Mouse (Mus musculus) ES-E14 (cell line): Measurements from ENCODE around the gene Itga9. TPM values are rescaled to one million over a fixed set of nuclear protein-coding genes. Genes with fewer than 3 reads are reported as not detected.

Experiments used
- DNase-seq: peaks from one replicate; pipeline ENCODE4 v3.0.0-alpha.2; 2013; ENCODE audit warnings: low read depth, low spot score
- H3K27ac ChIP-seq: 2 replicates; pipeline ENCODE4 v1.5.1; 2012; ENCODE audit warnings: low read depth, mild to moderate bottlenecking, low read length, moderate library complexity, mixed read lengths; ENCODE audit not compliant: poor library complexity, insufficient read depth, severe bottlenecking
- H3K36me3 ChIP-seq: 2 replicates; pipeline ENCODE4 v1.6.1; 2012; ENCODE audit warnings: mild to moderate bottlenecking, low read length, moderate library complexity, mixed read lengths; ENCODE audit not compliant: control insufficient read depth, poor library complexity, insufficient read depth, severe bottlenecking
- H3K4me1 ChIP-seq, 2 experiments: fragments of 150-350 bp in 1 of 2; sonication (generic) in 1 of 2; 2 replicates each; pipeline ENCODE4 v1.6.1; 2012; ENCODE audit warnings: low read length in 2 of 2, mild to moderate bottlenecking in 1 of 2, mixed read lengths in 1 of 2; ENCODE audit not compliant: control insufficient read depth in 2 of 2, insufficient read depth in 2 of 2, poor library complexity in 1 of 2
- H3K4me3 ChIP-seq, 2 experiments: fragments of 150-350 bp in 1 of 2; sonication (generic) in 1 of 2; 2 replicates each; pipeline ENCODE4 v1.5.1; 2012; ENCODE audit warnings: low read length in 2 of 2, low read depth in 1 of 2, mild to moderate bottlenecking in 1 of 2, mixed read lengths in 1 of 2; ENCODE audit not compliant: insufficient read depth in 1 of 2, poor library complexity in 1 of 2, severe bottlenecking in 1 of 2
- H3K9ac ChIP-seq: 2 replicates; pipeline ENCODE4 v1.6.1; 2012; ENCODE audit warnings: low read depth, mild to moderate bottlenecking, low read length, mixed read lengths; ENCODE audit not compliant: poor library complexity, insufficient read depth, severe bottlenecking
- H3K9me3 ChIP-seq: fragments of 150-350 bp; sonication (generic); 2 replicates; pipeline ENCODE4 v1.6.1; 2012; ENCODE audit warnings: low read depth, mild to moderate bottlenecking, low read length; ENCODE audit not compliant: control insufficient read depth, insufficient read depth
- CHD2 ChIP-seq: IDR thresholded peaks from 2 replicates; pipeline ENCODE4 v1.6.1; 2014; ENCODE audit warnings: mild to moderate bottlenecking, low read depth, low read length, inconsistent platforms
- HCFC1 ChIP-seq: IDR thresholded peaks from 2 replicates; pipeline ENCODE4 v1.6.1; 2012; ENCODE audit warnings: low read length, inconsistent platforms, borderline replicate concordance; ENCODE audit not compliant: insufficient read depth
- MAFK ChIP-seq: IDR thresholded peaks from 2 replicates; pipeline ENCODE4 v1.6.1; 2014; ENCODE audit warnings: mild to moderate bottlenecking, low read depth, low read length, inconsistent platforms; ENCODE audit not compliant: insufficient read depth
- ZC3H11A ChIP-seq: IDR thresholded peaks from 2 replicates; pipeline ENCODE4 v1.6.1; 2012; ENCODE audit warnings: low read depth, mild to moderate bottlenecking, inconsistent platforms, low read length, borderline replicate concordance
- ZNF384 ChIP-seq: IDR thresholded peaks from 2 replicates; pipeline ENCODE4 v1.6.1; 2012; ENCODE audit warnings: low read depth, low read length, inconsistent platforms
- in situ Hi-C, 2 experiments: fragments of 600-800 bp; cut with MboI; formaldehyde crosslinking; loops; one replicate each; pipeline ENCODE4 v1.15.1; 2025; ENCODE audit warnings: low sequenced_read_pairs in 2 of 2, inconsistent platforms in 1 of 2; ENCODE audit not compliant: unreplicated experiment in 2 of 2
- total RNA-seq: library from RNA; depleted of rRNA; stranded (reverse); fragments of 300-350 nt; gene quantifications from 2 replicates; pipeline ENCODE4 v1.2.3, GENCODE M21; 2012

Gene Itga9
- total RNA-seq, 1 experiment: 19.7 TPM

- no peak overlapping the region for H3K27ac ChIP-seq
- no peak overlapping the region for H3K4me3 ChIP-seq
- no peaks in the 10 kb centered on the region for H3K36me3 ChIP-seq
- no peak overlapping the region for H3K9ac ChIP-seq
- H3K9me3 ChIP-seq: no peaks in the 10 kb centered on the region
- no peak for TF ChIP-seq MAFK
- no peak for TF ChIP-seq HCFC1
- no peak for TF ChIP-seq CHD2
- TF ChIP-seq ZC3H11A: no peak
- in situ Hi-C loops: no loop called here
- H3K4me1 ChIP-seq: no peaks in the 10 kb centered on the region
- no peak for DNase-seq
Observed at GRCm38 (mm10) chr9:118726550-118726949, 120.1 kb downstream of the Itga9 start.

GRCm38 (mm10) chr9:118728296-118728695 is 121.8 kb downstream of the Itga9 start:
- in situ Hi-C loops: no loop called here
- Histone ChIP-seq H3K4me1 (no peaks in the 10 kb centered on the region), H3K4me3 (no peak overlapping the region), H3K9me3 (no peaks in the 10 kb centered on the region), H3K9ac (no peak overlapping the region), H3K36me3 (no peaks in the 10 kb centered on the region), H3K27ac (no peak overlapping the region)
- TF ChIP-seq MAFK: no peak
- TF ChIP-seq ZNF384: no peak
- TF ChIP-seq ZC3H11A: no peak
- DNase-seq: no peak

GRCm38 (mm10) chr9:118728987-118729386 is 122.5 kb downstream of the Itga9 start:
- in situ Hi-C loops: no loop called here
- no peaks in the 10 kb centered on the region for H3K9me3 ChIP-seq
- no peak overlapping the region for H3K4me3 ChIP-seq
- H3K27ac ChIP-seq: no peak overlapping the region
- H3K36me3 ChIP-seq: no peaks in the 10 kb centered on the region
- no peak for DNase-seq
- no peak overlapping the region for H3K9ac ChIP-seq
- TF ChIP-seq ZNF384 (no peak), CHD2 (no peak), MAFK (no peak), HCFC1 (no peak), ZC3H11A (no peak)
- no peaks in the 10 kb centered on the region for H3K4me1 ChIP-seq

GRCm38 (mm10) chr9:118730172-118730571 is 123.7 kb downstream of the Itga9 start:
- Histone ChIP-seq H3K9me3 (no peaks in the 10 kb centered on the region), H3K9ac (no peak overlapping the region), H3K4me3 (no peak overlapping the region), H3K4me1 (no peaks in the 10 kb centered on the region), H3K36me3 (no peaks in the 10 kb centered on the region), H3K27ac (no peak overlapping the region)
- in situ Hi-C loops: no loop called here
- DNase-seq: no peak
- TF ChIP-seq HCFC1 (no peak), ZC3H11A (no peak), MAFK (no peak), ZNF384 (no peak), CHD2 (no peak)

GRCm38 (mm10) chr9:118730871-118731390 is 124.4 kb downstream of the Itga9 start:
- no peak for DNase-seq
- H3K4me1 ChIP-seq: no peaks in the 10 kb centered on the region
- no peaks in the 10 kb centered on the region for H3K36me3 ChIP-seq
- no peak for TF ChIP-seq HCFC1
- TF ChIP-seq ZNF384: no peak
- no peak for TF ChIP-seq CHD2
- no peak for TF ChIP-seq MAFK
- H3K27ac ChIP-seq: no peak overlapping the region
- in situ Hi-C loops: no loop called here
- H3K9ac ChIP-seq: no peak overlapping the region
- H3K9me3 ChIP-seq: no peaks in the 10 kb centered on the region
- H3K4me3 ChIP-seq: no peak overlapping the region
